Mouse (Mus musculus): ENCODE measurements around the gene Rbfox3.
A peak's percentile ranks its signal among the peaks of the same experiment; 100 is the strongest.
"Not testable (repeated sequence)": the region's sequence is repeated elsewhere in the genome, so short reads cannot be mapped to it uniquely, and the experiment has no call there.

Gene Rbfox3

DNA sequence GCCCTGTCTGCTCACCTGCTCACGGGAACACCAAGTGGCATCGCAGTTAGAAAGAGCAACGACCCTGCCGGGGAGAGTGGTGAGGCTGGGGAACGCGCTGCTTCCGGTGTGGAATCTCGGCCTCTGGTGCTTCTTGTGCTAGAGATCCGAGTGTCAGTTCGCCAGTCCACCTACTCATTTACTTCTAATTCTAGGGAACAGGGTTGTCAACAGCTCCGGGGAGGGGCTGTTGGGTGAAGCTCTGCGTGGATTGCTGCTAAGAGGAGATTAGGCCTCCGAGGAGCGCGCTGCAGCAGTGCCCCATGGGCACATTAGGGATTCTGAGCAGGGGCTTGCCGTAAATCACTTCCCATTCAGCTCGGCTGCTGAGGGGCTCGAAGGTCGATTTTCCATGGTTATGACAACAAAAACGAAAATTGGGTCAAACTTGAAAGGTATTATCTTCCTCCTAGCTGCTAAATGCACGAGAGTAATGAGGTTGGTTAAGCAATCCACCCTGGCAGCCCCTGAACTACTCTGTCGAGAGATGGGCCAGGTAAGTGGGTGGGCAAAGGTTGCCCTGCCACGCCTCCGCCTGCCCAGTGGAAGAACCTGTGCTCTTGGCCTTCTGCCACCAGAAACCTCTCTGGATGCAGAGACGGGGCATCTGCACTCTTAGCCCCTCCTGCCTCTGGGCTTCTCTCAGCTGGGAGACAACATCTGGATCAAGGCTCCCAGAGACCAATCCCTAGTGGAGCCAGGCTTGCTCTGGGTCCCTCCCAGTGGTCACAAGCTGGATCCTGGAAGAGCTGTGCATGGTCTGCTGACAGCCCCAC is 85.9 kb downstream of the Rbfox3 start:
- DNase-seq (ENCODE audit: low spot score in 2 of 2), result no peak

DNA sequence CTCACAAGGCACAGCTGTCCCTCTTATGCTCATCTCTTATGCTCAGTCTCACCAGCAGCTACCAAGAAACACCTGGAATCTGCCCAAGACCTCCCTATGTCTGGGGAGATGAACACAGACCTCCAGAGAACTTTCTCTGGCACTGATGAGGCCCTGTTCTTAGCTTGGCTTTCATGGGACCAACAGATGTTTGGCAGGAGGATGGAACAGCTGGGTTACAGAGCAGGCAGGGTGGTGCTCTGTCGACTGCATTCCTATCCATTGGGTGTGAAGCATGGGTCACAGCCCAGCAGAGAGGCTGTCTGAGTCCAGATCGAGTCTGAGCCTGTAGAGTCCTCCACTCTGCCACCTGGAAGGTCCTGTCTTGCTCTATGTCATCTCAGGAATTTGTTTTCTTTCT is 90.0 kb downstream of the Rbfox3 start:
- no peak for DNase-seq (ENCODE audit: low spot score in 2 of 2)

DNA sequence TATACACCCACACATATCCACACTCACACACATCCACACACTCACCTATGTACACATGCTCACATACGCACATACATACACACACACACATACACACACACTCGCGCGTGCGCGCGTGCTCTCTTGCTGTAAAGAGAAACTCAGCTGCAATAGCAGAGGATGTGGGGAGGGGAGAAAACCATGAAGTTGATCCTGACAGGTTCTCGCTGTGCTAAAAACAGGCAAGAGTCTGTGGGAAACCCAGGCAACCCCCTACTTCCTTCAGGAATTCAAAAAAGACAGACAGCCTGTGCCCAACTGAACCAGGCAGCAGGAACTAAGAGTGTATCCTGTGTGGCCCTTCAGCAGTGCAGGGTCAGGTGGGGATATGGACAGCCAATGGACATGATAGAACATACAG is 92.9 kb downstream of the Rbfox3 start:
- DNase-seq (ENCODE audit: low spot score in 2 of 2), result no peak

GRCm38 (mm10) chr11:118815118-118815517 is 96.3 kb downstream of the Rbfox3 start:
- DNase-seq (ENCODE audit: low spot score in 2 of 2), result no peak

DNA sequence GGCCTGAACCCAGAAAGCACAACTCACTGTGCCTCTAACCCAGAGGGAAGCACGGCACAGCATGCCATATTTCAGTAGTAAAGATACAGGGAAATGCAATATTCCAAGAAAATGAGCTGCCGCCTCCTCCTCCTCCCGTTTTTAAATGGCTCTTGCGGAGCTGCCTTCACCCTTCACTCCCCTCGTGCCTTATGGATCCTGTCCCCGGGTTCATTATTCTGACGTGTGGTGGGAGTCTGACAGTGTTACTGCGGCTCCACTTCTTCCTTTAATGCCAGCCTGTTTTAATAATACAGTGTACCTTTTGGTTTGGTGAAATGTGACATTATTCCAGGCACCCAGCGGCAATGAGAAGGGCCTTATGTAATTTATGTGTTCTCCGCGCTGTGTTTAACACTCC is 97.5 kb downstream of the Rbfox3 start:
- DNase-seq (ENCODE audit: low spot score in 2 of 2), result no peak

DNA sequence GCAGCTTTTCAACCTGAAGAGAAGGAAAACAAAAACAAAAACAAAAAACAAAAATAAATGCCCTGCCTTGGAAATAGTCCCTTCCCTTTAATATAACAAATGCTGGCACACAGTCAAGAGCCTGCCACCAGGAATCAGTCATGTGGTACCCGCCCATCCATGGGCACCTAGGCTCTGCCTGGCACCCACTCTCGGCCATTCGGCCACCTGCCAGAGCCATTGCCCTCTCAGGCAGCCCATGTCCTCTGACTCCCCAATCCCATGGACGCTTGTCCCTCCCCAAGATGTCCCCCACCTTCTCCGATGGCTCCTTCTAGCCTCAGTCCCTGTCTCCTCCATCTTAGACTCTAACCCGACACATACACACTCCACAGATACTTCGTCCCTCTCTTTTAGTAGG is 100.0 kb downstream of the Rbfox3 start:
- no peak for DNase-seq (ENCODE audit: low spot score in 2 of 2)

- no peak for DNase-seq (ENCODE audit: low spot score in 2 of 2)
Observed at GRCm38 (mm10) chr11:118807511-118807910, 103.9 kb downstream of the Rbfox3 start.

DNA sequence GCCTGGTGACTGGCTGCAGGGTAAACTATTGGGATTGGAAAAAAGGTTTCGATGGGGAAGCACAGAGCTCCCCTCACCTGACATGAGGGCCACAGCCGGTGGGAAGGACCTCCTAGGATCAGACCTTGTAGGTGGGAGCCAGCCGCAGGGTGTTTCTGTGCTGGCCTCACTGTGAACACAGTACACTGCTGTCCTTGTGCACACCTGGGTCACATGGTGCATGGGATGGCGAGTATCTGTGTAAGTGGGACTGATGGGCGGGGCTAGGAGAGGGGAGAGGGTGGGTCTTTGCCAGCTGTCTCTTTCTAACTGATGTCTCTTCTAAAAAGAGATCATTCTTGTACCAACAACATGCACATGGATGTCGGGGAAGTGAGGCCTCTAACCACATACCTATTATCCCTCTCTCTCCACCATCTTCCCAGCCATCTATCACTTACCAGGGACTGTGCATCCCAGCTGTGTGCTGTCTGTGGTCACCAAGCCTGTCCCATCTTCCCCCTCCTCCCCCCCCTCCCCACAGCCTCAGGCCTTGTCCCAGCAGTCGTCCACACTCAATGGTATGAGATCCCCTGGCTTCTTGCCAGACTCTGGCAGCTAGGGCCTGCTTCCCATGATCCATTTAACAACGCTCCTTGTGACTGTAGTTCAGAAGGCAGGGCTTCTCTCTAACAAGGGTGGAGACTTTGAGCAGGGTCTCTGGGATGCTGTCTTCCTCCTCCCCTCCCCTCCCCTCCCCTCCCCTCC is 116.4 kb downstream of the Rbfox3 start:
- DNase-seq (ENCODE audit: low spot score in 2 of 2), result no peak

- DNase-seq (ENCODE audit: low spot score in 2 of 2), result no peak
Observed at GRCm38 (mm10) chr11:118793639-118794021, 117.8 kb downstream of the Rbfox3 start.

DNA sequence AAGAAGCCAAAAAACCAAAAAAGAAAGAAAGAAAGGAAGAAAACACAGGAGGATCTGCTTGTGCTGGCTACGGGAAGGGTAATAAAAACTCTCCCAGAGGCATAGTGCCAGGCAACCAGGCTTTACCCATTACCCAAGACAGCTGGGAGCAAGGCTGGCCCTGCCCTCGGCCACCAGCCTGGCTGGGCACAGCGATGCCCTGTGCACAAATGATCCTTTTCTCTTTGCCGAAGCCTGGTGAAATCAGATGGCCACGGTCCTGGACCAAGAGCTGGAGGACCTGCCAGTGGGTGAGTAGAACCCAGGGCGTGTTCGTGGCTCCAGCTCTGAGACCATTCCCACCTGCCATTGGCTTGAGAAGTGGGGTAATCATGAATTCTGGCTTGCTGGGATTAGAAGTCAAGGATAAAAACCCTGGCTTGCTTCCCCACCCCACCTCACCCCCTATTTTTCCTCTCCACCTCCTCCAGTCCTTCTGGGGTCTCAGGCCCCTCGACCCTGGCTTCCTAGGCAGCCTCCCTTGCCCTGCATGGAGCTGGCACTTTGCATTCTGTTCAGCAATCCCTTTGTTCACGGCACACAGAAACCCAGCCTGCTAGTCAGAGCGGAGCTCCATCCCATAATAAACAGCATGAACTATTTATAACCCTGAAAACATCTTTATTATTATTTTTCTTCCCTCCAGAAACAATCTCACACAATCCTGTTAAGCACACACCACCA is 118.3 kb downstream of the Rbfox3 start:
- no peak for DNase-seq (ENCODE audit: low spot score in 2 of 2)

- DNase-seq (ENCODE audit: low spot score in 2 of 2), result no peak
Observed at GRCm38 (mm10) chr11:118792163-118792915, 119.1 kb downstream of the Rbfox3 start.

DNA sequence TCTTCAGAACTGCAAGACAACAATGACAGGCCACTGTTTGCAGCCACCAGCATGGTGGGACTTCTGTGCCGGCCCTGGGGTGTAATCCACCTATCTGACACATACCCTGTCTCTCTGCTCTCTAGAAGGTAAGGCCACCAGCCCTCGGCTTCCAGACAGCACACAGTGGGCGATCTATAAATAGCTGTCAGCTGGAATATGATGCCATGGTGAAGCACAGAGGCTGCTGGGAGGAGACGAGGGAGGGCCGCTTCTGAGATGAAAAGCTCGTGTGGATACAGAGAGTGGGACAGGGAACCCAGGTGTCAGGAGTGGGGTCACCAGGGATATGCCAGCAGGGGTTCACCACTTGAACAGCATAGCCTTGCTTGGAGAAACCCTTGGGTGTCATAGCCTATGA is 120.0 kb downstream of the Rbfox3 start:
- no peak for DNase-seq (ENCODE audit: low spot score in 2 of 2)

GRCm38 (mm10) chr11:118788091-118788490 is 123.3 kb downstream of the Rbfox3 start:
- no peak for DNase-seq (ENCODE audit: low spot score in 2 of 2)

DNA sequence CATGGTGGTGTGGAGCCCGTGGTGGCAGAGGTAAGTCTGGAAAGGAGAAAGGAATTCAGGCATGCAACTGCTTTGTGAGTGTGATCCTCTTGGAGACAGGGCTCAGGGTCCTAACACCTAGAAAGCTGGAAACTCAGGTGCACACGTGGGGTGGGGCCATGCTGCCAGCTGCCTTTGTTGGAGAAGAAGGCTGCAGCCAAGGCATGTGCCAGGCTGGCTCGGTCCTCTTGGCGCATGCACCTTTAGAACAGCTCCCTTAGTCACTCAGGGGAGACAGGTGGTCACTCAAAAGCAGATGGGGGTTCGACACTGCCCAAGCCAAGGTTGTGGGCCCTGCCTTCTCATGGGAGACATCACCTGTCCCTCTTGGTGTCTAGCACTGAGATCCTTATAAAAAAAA is 128.7 kb downstream of the Rbfox3 start:
- DNase-seq (ENCODE audit: low spot score in 2 of 2), result no peak

DNA sequence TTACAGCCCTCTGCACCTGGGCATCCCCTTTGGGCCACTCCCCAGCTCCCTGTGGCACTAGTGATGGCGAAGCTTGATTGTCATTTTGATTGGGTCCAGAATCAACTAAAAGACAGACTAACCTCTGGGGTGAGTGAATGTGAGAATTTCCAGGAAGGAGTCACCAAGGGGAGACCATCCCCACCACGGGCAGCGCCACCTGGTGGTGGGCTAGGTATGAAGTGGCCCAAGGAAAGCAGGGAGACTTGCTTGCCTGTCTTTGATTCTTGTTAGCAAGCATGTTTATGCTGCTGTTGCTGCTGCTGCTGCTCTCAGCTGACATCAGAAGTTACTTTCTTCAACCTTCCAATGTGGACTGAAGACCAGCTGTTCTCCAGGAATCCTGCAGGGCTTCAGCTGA is 135.6 kb downstream of the Rbfox3 start:
- peak in 1 of 2 experiments; percentile 44 for DNase-seq (ENCODE audit: low spot score in 2 of 2)

GRCm38 (mm10) chr11:118774777-118775176 is 136.6 kb downstream of the Rbfox3 start:
- DNase-seq (ENCODE audit: low spot score in 2 of 2), result not testable (repeated sequence)

DNA sequence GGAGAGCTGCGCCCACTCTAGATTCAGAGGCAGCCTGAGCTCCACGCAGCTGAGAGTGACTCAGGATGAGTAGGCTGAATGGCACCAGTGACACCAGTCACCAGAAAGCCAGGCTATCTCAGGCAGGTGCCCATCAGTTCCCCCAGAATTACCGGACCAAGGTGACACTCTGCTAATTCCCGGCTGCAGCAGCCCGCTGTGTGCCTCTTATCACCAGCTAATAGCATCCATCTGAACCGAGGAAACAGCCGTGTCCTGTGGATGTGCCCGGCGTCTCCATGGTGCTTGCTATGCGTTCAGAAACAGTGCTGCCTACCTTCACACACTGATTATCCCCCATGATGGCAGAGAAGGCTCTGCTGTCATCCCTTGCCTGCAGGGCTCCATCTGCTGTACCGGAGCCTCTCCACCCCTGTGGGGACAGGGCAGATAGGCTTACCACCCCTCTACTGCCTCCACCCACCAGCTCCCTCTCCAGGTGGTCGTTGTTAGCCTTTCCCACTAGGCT is 138.3 kb downstream of the Rbfox3 start:
- no peak for DNase-seq (ENCODE audit: low spot score in 2 of 2)

- no peak for DNase-seq (ENCODE audit: low spot score in 2 of 2)
Observed at GRCm38 (mm10) chr11:118771358-118771757, 140.0 kb downstream of the Rbfox3 start.

- DNase-seq (ENCODE audit: low spot score in 2 of 2), result no peak
Observed at GRCm38 (mm10) chr11:118770789-118771188, 140.6 kb downstream of the Rbfox3 start.

GRCm38 (mm10) chr11:118769542-118769941 is 141.9 kb downstream of the Rbfox3 start:
- DNase-seq (ENCODE audit: low spot score in 2 of 2), result no peak

DNA sequence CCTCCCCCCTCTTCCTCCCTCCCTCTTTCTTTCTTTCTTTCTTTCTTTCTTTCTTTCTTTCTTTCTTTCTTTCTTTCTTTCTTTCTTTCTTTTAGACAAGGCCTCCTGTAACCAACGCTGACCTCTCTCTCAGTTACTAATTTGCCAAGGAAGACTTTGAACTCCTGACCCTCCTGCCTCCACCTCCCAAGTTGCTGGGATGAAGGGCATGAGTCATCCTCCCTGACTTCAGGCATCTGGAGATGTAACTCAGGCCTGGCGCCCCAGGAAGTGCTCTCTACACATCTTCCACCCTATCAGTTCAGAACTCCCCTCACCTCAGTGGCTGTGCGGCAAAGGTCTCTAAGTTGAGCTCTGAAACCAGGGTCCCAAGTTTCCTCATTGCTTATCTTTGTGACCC is 143.0 kb downstream of the Rbfox3 start:
- no peak for DNase-seq (ENCODE audit: low spot score in 2 of 2)

DNA sequence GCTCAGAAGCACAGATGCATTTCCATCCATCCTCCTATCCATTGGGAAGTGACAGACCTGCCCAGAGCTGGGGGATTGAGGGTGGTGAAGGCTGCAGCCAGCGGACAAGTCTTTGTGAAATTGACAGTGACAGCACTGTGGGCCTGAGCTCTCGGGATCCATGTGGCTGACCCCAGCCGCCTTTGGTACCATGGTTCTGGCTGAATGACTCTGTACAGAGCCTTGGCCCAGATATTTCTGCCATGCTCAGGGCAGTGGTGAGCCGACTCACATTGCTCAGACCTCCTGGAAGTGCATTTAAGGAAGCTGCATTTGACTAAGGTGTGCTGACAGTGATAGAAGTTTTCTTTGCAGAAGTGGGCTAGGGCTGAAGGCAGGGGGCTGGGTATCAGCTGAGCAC is 144.0 kb downstream of the Rbfox3 start:
- no peak for DNase-seq (ENCODE audit: low spot score in 2 of 2)

All from thymus, postnatal 10 days (tissue).